Mouse (Mus musculus): ENCODE measurements around the gene Olfr1367. TPM values are rescaled to one million over a fixed set of nuclear protein-coding genes. Genes with fewer than 3 reads are reported as not detected.

The Olfr1367 gene
- polyA plus RNA-seq (2015; fragmentation: Nextera tagmentation; extraction: Ambion mirVana) = not detected in 2 replicates

GRCm38 (mm10) chr13:21346610-21347009 is at the start of gene Olfr1367:
Olfr1367 (plus strand) TSS chr13:21346910.
- WGBS = 82% methylated on average over 1 of the region's 1 CpGs
- Histone ChIP-seq H3K4me3 (ENCODE audit: low read length) (no peak within 1 kb of the TSS), H3K4me2 (ENCODE audit: low read depth, low read length) (no peak within 1 kb of the TSS), H3K4me1 (replicated peaks; ENCODE audit: control insufficient read depth, insufficient read depth, low read length) (no peaks in the 10 kb centered on the region), H3K27ac (ENCODE audit: low read length) (no peak within 1 kb of the TSS), H3K36me3 (ENCODE audit: control insufficient read depth, insufficient read depth, low read length) (no peaks in the 10 kb centered on the region), H3K9me3 (ENCODE audit: control insufficient read depth, low read length) (no peaks in the 10 kb centered on the region), H3K27me3 (ENCODE audit: control insufficient read depth, insufficient read depth, low read depth, low read length) (no peaks in the 10 kb centered on the region), H3K9ac (ENCODE audit: low read length) (no peak within 1 kb of the TSS)
- no peak for ATAC-seq (ENCODE audit: low read depth)

DNA sequence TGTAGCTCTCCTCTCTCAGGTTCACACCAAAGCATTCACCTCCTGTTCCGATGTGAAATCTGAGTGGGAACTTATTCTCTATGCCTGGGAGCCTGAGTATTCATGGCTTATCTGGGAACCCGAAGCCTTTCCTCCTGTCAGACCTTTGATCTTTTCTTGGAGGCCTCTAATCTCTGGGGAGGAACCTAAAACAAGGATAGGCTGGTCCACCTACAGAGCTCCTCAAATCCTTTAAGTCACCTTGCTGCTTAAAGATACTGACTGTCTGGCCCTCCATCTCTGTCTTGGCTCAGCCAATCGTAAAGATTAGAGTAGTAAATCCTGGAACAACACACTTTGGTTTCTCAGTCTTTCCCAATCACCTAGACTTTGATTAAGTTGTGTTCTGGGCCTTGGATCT is 48.2 kb upstream of the Olfr1367 start:
- no peak for ATAC-seq (ENCODE audit: low read depth)
- H3K9ac ChIP-seq (ENCODE audit: low read length) = no peak overlapping the region
- no peak overlapping the region for H3K4me3 ChIP-seq (ENCODE audit: low read length)
- 34% methylated on average over 3 of the region's 3 CpGs for WGBS
- H3K27ac ChIP-seq (ENCODE audit: low read length) = no peak overlapping the region
- H3K36me3 ChIP-seq (ENCODE audit: control insufficient read depth, insufficient read depth, low read length) = no peaks in the 10 kb centered on the region
- no peak overlapping the region for H3K4me2 ChIP-seq (ENCODE audit: low read depth, low read length)
- no peaks in the 10 kb centered on the region for H3K27me3 ChIP-seq (ENCODE audit: control insufficient read depth, insufficient read depth, low read depth, low read length)
- no peaks in the 10 kb centered on the region for H3K4me1 ChIP-seq (replicated peaks; ENCODE audit: control insufficient read depth, insufficient read depth, low read length)
- H3K9me3 ChIP-seq (ENCODE audit: control insufficient read depth, low read length) = no peaks in the 10 kb centered on the region

DNA sequence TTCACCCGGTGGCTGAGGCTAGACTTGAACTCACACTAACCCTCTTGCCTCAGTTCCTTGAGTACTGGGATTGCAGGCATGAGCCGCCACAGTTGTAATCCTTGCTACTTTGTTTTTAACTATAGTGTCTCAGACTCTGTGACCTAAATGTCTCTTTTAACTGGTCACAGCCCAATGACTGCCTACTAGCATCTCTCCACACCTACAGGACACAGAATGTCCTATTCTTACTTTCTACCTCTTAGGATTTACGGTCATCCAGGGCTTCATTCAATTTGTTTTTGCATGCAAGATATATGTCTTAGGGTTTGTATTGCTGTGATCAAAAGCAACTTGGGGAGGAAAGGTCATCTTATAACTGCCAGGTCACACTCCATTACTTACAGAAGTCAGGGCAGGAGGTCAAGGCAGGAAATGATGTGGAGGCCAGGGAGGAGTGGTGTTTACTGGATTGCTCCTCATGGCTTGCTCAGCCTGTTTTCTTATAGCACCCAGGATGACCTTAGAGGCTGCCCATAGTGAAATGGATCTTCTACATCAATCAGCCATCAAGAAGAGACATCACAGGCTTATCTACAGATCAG is 42.1 kb upstream of the Olfr1367 start:
- Histone ChIP-seq H3K9me3 (ENCODE audit: control insufficient read depth, low read length) (no peaks in the 10 kb centered on the region), H3K27ac (ENCODE audit: low read length) (no peak overlapping the region), H3K9ac (ENCODE audit: low read length) (no peak overlapping the region), H3K36me3 (ENCODE audit: control insufficient read depth, insufficient read depth, low read length) (no peaks in the 10 kb centered on the region), H3K4me3 (ENCODE audit: low read length) (no peak overlapping the region), H3K4me1 (replicated peaks; ENCODE audit: control insufficient read depth, insufficient read depth, low read length) (no peaks in the 10 kb centered on the region), H3K4me2 (ENCODE audit: low read depth, low read length) (no peak overlapping the region), H3K27me3 (ENCODE audit: control insufficient read depth, insufficient read depth, low read depth, low read length) (no peaks in the 10 kb centered on the region)
- WGBS = 52% methylated on average over 3 of the region's 3 CpGs
- no peak for ATAC-seq (ENCODE audit: low read depth)

- Histone ChIP-seq H3K27ac (ENCODE audit: low read length) (no peak overlapping the region), H3K4me3 (ENCODE audit: low read length) (no peak overlapping the region), H3K36me3 (ENCODE audit: control insufficient read depth, insufficient read depth, low read length) (no peaks in the 10 kb centered on the region), H3K9ac (ENCODE audit: low read length) (no peak overlapping the region), H3K27me3 (ENCODE audit: control insufficient read depth, insufficient read depth, low read depth, low read length) (no peaks in the 10 kb centered on the region), H3K9me3 (ENCODE audit: control insufficient read depth, low read length) (no peaks in the 10 kb centered on the region), H3K4me1 (replicated peaks; ENCODE audit: control insufficient read depth, insufficient read depth, low read length) (no peaks in the 10 kb centered on the region), H3K4me2 (ENCODE audit: low read depth, low read length) (no peak overlapping the region)
- no peak for ATAC-seq (ENCODE audit: low read depth)
- WGBS = 56% methylated on average over 2 of the region's 2 CpGs
These were observed 36.9 kb upstream of the Olfr1367 start for GRCm38 (mm10) chr13:21309788-21310187.

- no peaks in the 10 kb centered on the region for H3K27me3 ChIP-seq (ENCODE audit: control insufficient read depth, insufficient read depth, low read depth, low read length)
- no peak within 1 kb of the TSS for H3K27ac ChIP-seq (ENCODE audit: low read length)
- no peak within 1 kb of the TSS for H3K9ac ChIP-seq (ENCODE audit: low read length)
- H3K4me1 ChIP-seq (replicated peaks; ENCODE audit: control insufficient read depth, insufficient read depth, low read length) = no peaks in the 10 kb centered on the region
- no peaks in the 10 kb centered on the region for H3K9me3 ChIP-seq (ENCODE audit: control insufficient read depth, low read length)
- H3K36me3 ChIP-seq (ENCODE audit: control insufficient read depth, insufficient read depth, low read length) = no peaks in the 10 kb centered on the region
- H3K4me2 ChIP-seq (ENCODE audit: low read depth, low read length) = no peak within 1 kb of the TSS
- ATAC-seq (ENCODE audit: low read depth) = no peak
- 11% methylated on average over 3 of the region's 3 CpGs for WGBS
- H3K4me3 ChIP-seq (ENCODE audit: low read length) = no peak within 1 kb of the TSS
These were observed 34.8 kb upstream of the Olfr1367 start, which contains the start of gene Gpx6 for GRCm38 (mm10) chr13:21311926-21312325. Gpx6 (plus strand) TSS chr13:21312125.

- Histone ChIP-seq H3K27ac (ENCODE audit: low read length) (no peak overlapping the region), H3K9ac (ENCODE audit: low read length) (no peak overlapping the region), H3K36me3 (ENCODE audit: control insufficient read depth, insufficient read depth, low read length) (no peaks in the 10 kb centered on the region), H3K9me3 (ENCODE audit: control insufficient read depth, low read length) (no peaks in the 10 kb centered on the region), H3K27me3 (ENCODE audit: control insufficient read depth, insufficient read depth, low read depth, low read length) (no peaks in the 10 kb centered on the region), H3K4me2 (ENCODE audit: low read depth, low read length) (no peak overlapping the region), H3K4me1 (replicated peaks; ENCODE audit: control insufficient read depth, insufficient read depth, low read length) (no peaks in the 10 kb centered on the region), H3K4me3 (ENCODE audit: low read length) (no peak overlapping the region)
- no peak for ATAC-seq (ENCODE audit: low read depth)
- WGBS = 33% methylated on average over 4 of the region's 5 CpGs
These were observed 33.9 kb upstream of the Olfr1367 start for GRCm38 (mm10) chr13:21312854-21313253.

GRCm38 (mm10) chr13:21313903-21314302 is 32.8 kb upstream of the Olfr1367 start:
- Histone ChIP-seq H3K4me2 (ENCODE audit: low read depth, low read length) (no peak overlapping the region), H3K36me3 (ENCODE audit: control insufficient read depth, insufficient read depth, low read length) (no peaks in the 10 kb centered on the region), H3K27me3 (ENCODE audit: control insufficient read depth, insufficient read depth, low read depth, low read length) (no peaks in the 10 kb centered on the region), H3K9me3 (ENCODE audit: control insufficient read depth, low read length) (no peaks in the 10 kb centered on the region), H3K27ac (ENCODE audit: low read length) (no peak overlapping the region), H3K4me1 (replicated peaks; ENCODE audit: control insufficient read depth, insufficient read depth, low read length) (no peaks in the 10 kb centered on the region), H3K4me3 (ENCODE audit: low read length) (no peak overlapping the region), H3K9ac (ENCODE audit: low read length) (no peak overlapping the region)
- ATAC-seq (ENCODE audit: low read depth) = no peak
- 49% methylated on average over 4 of the region's 4 CpGs for WGBS

DNA sequence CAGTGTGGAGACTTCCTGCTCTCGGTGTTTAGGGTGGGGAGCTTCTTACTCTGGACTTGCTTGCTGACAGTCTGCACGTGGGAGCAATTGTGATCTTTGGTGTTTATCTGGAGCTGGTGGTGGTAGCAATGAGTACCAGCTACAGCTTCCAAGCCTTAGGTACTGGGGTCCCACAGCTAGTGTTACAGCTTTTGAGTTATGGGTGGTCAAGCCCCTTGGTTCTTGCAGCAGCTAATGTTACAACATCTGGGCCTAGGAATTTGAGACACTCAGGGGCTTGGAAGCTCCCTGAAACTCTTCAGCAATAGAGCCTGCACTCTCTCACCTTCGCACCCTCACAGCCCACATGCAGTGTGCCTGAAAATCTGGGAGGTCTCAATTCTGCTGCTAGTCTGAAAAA is 26.4 kb upstream of the Olfr1367 start:
- 58% methylated on average over 3 of the region's 3 CpGs for WGBS
- Histone ChIP-seq H3K4me3 (ENCODE audit: low read length) (no peak overlapping the region), H3K4me1 (replicated peaks; ENCODE audit: control insufficient read depth, insufficient read depth, low read length) (no peaks in the 10 kb centered on the region), H3K9me3 (ENCODE audit: control insufficient read depth, low read length) (no peaks in the 10 kb centered on the region), H3K9ac (ENCODE audit: low read length) (no peak overlapping the region), H3K36me3 (ENCODE audit: control insufficient read depth, insufficient read depth, low read length) (no peaks in the 10 kb centered on the region), H3K27ac (ENCODE audit: low read length) (no peak overlapping the region), H3K4me2 (ENCODE audit: low read depth, low read length) (no peak overlapping the region), H3K27me3 (ENCODE audit: control insufficient read depth, insufficient read depth, low read depth, low read length) (no peaks in the 10 kb centered on the region)
- no peak for ATAC-seq (ENCODE audit: low read depth)

GRCm38 (mm10) chr13:21321890-21322494 is 24.7 kb upstream of the Olfr1367 start:
- ATAC-seq (ENCODE audit: low read depth) = no peak
- Histone ChIP-seq H3K4me2 (ENCODE audit: low read depth, low read length) (peak overlapping the region; percentile 49), H3K9ac (ENCODE audit: low read length) (no peak overlapping the region), H3K4me3 (ENCODE audit: low read length) (peak overlapping the region; percentile 34), H3K36me3 (ENCODE audit: control insufficient read depth, insufficient read depth, low read length) (no peaks in the 10 kb centered on the region), H3K27ac (ENCODE audit: low read length) (no peak overlapping the region), H3K27me3 (ENCODE audit: control insufficient read depth, insufficient read depth, low read depth, low read length) (no peaks in the 10 kb centered on the region), H3K4me1 (replicated peaks; ENCODE audit: control insufficient read depth, insufficient read depth, low read length) (no peaks in the 10 kb centered on the region), H3K9me3 (ENCODE audit: control insufficient read depth, low read length) (no peaks in the 10 kb centered on the region)
- 5% methylated on average over 18 of the region's 18 CpGs for WGBS
